Mouse (Mus musculus) heart, embryonic 16.5 days (tissue): ENCODE data around the gene Hcrt. TPM values are rescaled to one million over a fixed set of nuclear protein-coding genes. Genes with fewer than 3 reads are reported as not detected.
A peak's percentile ranks its signal among the peaks of the same experiment; 100 is the strongest.

Experiments used
- ATAC-seq: fragments of 200-750 bp; cut with Nextera tagmentation; replicated peaks from 2 replicates; pipeline ENCODE4 v1.8.0; 2017; ENCODE audit warnings: moderate number of reproducible peaks; ENCODE audit not compliant: insufficient read depth, low FRiP score; ENCODE audit errors: extremely low read depth
- H3K27ac ChIP-seq: fragments of 300-500 bp; sonication (generic); 2 replicates; pipeline ENCODE4 v1.5.1; 2014; ENCODE audit warnings: mild to moderate bottlenecking, low read length, control low read depth, moderate library complexity
- H3K27me3 ChIP-seq: fragments of 300-500 bp; sonication (generic); 2 replicates; pipeline ENCODE4 v1.6.1; 2014; ENCODE audit warnings: low read length, mixed read lengths; ENCODE audit not compliant: control insufficient read depth, insufficient read depth
- H3K36me3 ChIP-seq: fragments of 300-500 bp; sonication (generic); 2 replicates; pipeline ENCODE4 v1.6.1; 2014; ENCODE audit not compliant: control insufficient read depth, insufficient read depth
- H3K4me1 ChIP-seq: fragments of 300-500 bp; sonication (generic); 2 replicates; pipeline ENCODE4 v1.6.1; 2014; ENCODE audit warnings: low read length, mixed read lengths; ENCODE audit not compliant: control insufficient read depth, insufficient read depth
- H3K4me2 ChIP-seq: fragments of 300-500 bp; sonication (generic); 2 replicates; pipeline ENCODE4 v1.6.1; 2014; ENCODE audit warnings: low read depth, mild to moderate bottlenecking, control low read depth, low read length
- H3K4me3 ChIP-seq: fragments of 300-500 bp; sonication (generic); 2 replicates; pipeline ENCODE4 v1.5.1; 2014; ENCODE audit warnings: mild to moderate bottlenecking, control low read depth, low read length
- H3K9ac ChIP-seq: fragments of 300-500 bp; sonication (generic); 2 replicates; pipeline ENCODE4 v1.6.1; 2014; ENCODE audit warnings: low read length, control low read depth
- H3K9me3 ChIP-seq: fragments of 300-500 bp; sonication (generic); replicated peaks from 2 replicates; pipeline ENCODE4 v1.6.1; 2016; ENCODE audit warnings: low read length; ENCODE audit not compliant: control insufficient read depth
- WGBS: fragments of 180-500 bp; shearing (Covaris S2); extraction: QIAGEN DNeasy Blood & Tissue Kit; methylation state at CpG from one replicate; pipeline ENCODE4 v1.1.7; 2014; 5-methylcytosine and 5-hydroxymethylcytosine counted together
- polyA plus RNA-seq: library from polyadenylated mRNA; unstranded; fragments of >200 nt; fragmentation: Nextera tagmentation; extraction: Ambion mirVana; gene quantifications from 2 replicates; pipeline ENCODE4 v1.2.1, GENCODE M21; 2015

Hcrt gene
- polyA plus RNA-seq, 1 experiment from 2014 or later = not detected

- no peaks in the 10 kb centered on the region for H3K27me3 ChIP-seq
- peaks cover 21% of the 10 kb centered on the region for H3K4me1 ChIP-seq
- H3K4me2 ChIP-seq = peak overlapping the region; percentile 88
- peak overlapping the region; percentile 53 for H3K9ac ChIP-seq
- H3K36me3 ChIP-seq = no peaks in the 10 kb centered on the region
- ATAC-seq = no peak
- peak overlapping the region; percentile 39; the same call in 1 of the 2 replicates for H3K27ac ChIP-seq
- no peaks in the 10 kb centered on the region for H3K9me3 ChIP-seq
- 84% methylated on average over 9 of the region's 9 CpGs for WGBS
- peak overlapping the region; percentile 35 for H3K4me3 ChIP-seq
These were observed 27.4 kb downstream of the Hcrt start for GRCm38 (mm10) chr11:100735134-100735865.

- Histone ChIP-seq H3K9me3 (no peaks in the 10 kb centered on the region), H3K4me2 (no peak overlapping the region), H3K27ac (no peak overlapping the region), H3K9ac (no peak overlapping the region), H3K4me1 (peaks cover 5% of the 10 kb centered on the region), H3K36me3 (no peaks in the 10 kb centered on the region), H3K27me3 (no peaks in the 10 kb centered on the region), H3K4me3 (no peak overlapping the region)
- ATAC-seq = no peak; the same call in 1 of the 2 replicates
- 80% methylated on average over 6 of the region's 6 CpGs for WGBS
These were observed 32.1 kb downstream of the Hcrt start for GRCm38 (mm10) chr11:100730477-100731205.

- H3K36me3 ChIP-seq = no peaks in the 10 kb centered on the region
- no peak overlapping the region for H3K27ac ChIP-seq
- no peaks in the 10 kb centered on the region for H3K9me3 ChIP-seq
- ATAC-seq = no peak
- H3K4me3 ChIP-seq = no peak overlapping the region
- no peak overlapping the region for H3K4me2 ChIP-seq
- no peaks in the 10 kb centered on the region for H3K27me3 ChIP-seq
- WGBS = 78% methylated on average over 4 of the region's 4 CpGs
- H3K4me1 ChIP-seq = peaks cover 7% of the 10 kb centered on the region
- H3K9ac ChIP-seq = no peak overlapping the region
These were observed 32.8 kb downstream of the Hcrt start for GRCm38 (mm10) chr11:100729976-100730375.

- 79% methylated on average over 6 of the region's 6 CpGs for WGBS
- no peaks in the 10 kb centered on the region for H3K27me3 ChIP-seq
- ATAC-seq = no peak
These were observed 34.1 kb downstream of the Hcrt start for GRCm38 (mm10) chr11:100728601-100729000.

GRCm38 (mm10) chr11:100727201-100727600 is 35.5 kb downstream of the Hcrt start:
- no peaks in the 10 kb centered on the region for H3K27me3 ChIP-seq
- H3K27ac ChIP-seq = no peak overlapping the region
- H3K9ac ChIP-seq = no peak overlapping the region
- no peak overlapping the region for H3K4me3 ChIP-seq
- peaks cover 27% of the 10 kb centered on the region for H3K4me1 ChIP-seq
- no peaks in the 10 kb centered on the region for H3K9me3 ChIP-seq
- H3K4me2 ChIP-seq = no peak overlapping the region
- no peaks in the 10 kb centered on the region for H3K36me3 ChIP-seq
- 92% methylated on average over 3 of the region's 3 CpGs for WGBS
- ATAC-seq = no peak

More at GRCm38 (mm10) chr11:100728601-100729000, 34.1 kb downstream of the Hcrt start:
- H3K4me1 ChIP-seq = peaks cover 14% of the 10 kb centered on the region
- no peaks in the 10 kb centered on the region for H3K9me3 ChIP-seq
- no peak overlapping the region for H3K27ac ChIP-seq
- H3K9ac ChIP-seq = no peak overlapping the region
- H3K4me2 ChIP-seq = no peak overlapping the region
- no peak overlapping the region for H3K4me3 ChIP-seq
- H3K36me3 ChIP-seq = no peaks in the 10 kb centered on the region

GRCm38 (mm10) chr11:100724919-100725512 is 37.7 kb downstream of the Hcrt start:
- Histone ChIP-seq H3K36me3 (no peaks in the 10 kb centered on the region), H3K9me3 (no peaks in the 10 kb centered on the region), H3K27ac (peak overlapping the region; percentile 67), H3K27me3 (no peaks in the 10 kb centered on the region), H3K4me1 (peaks cover 49% of the 10 kb centered on the region), H3K4me3 (no peak overlapping the region), H3K9ac (no peak overlapping the region), H3K4me2 (no peak overlapping the region)
- WGBS = 32% methylated on average over 5 of the region's 5 CpGs
- peak; percentile 43; the same call in 1 of the 2 replicates for ATAC-seq

GRCm38 (mm10) chr11:100722493-100723028 is 40.2 kb downstream of the Hcrt start:
- Histone ChIP-seq H3K9ac (no peak overlapping the region; the same call in 1 of the 2 replicates), H3K4me2 (no peak overlapping the region; the same call in 1 of the 2 replicates), H3K36me3 (peaks cover 11% of the 10 kb centered on the region; the same call in 1 of the 2 replicates), H3K4me3 (no peak overlapping the region), H3K4me1 (peaks cover 56% of the 10 kb centered on the region), H3K27ac (peak overlapping the region; percentile 85), H3K9me3 (no peaks in the 10 kb centered on the region), H3K27me3 (no peaks in the 10 kb centered on the region)
- 45% methylated on average over 2 of the region's 2 CpGs for WGBS
- no peak for ATAC-seq

- H3K9ac ChIP-seq = no peak overlapping the region; the same call in 1 of the 2 replicates
- no peak overlapping the region for H3K4me3 ChIP-seq
- H3K36me3 ChIP-seq = peaks cover 13% of the 10 kb centered on the region; the same call in 1 of the 2 replicates
- ATAC-seq = peak; percentile 29; the same call in 1 of the 2 replicates
- H3K27ac ChIP-seq = peak overlapping the region; percentile 85
- 29% methylated on average over 8 of the region's 8 CpGs for WGBS
- peaks cover 56% of the 10 kb centered on the region for H3K4me1 ChIP-seq
- peak overlapping the region; percentile 1 for H3K4me2 ChIP-seq
- H3K27me3 ChIP-seq = no peaks in the 10 kb centered on the region
- H3K9me3 ChIP-seq = no peaks in the 10 kb centered on the region
These were observed 40.8 kb downstream of the Hcrt start for GRCm38 (mm10) chr11:100721776-100722492.
